Mouse (Mus musculus): ENCODE data around the gene C1qtnf4.

Gene C1qtnf4
- long read RNA-seq, experiment 1, partial matches to known transcripts, result 6 of 6 reads
- long read RNA-seq, experiment 1, other reads (novel, unspliced or antisense), result 0 of 6 reads
- long read RNA-seq, experiment 2, partial matches to known transcripts, result 0 of 8 reads
- long read RNA-seq, experiment 2, other reads (novel, unspliced or antisense), result 8 of 8 reads

DNA sequence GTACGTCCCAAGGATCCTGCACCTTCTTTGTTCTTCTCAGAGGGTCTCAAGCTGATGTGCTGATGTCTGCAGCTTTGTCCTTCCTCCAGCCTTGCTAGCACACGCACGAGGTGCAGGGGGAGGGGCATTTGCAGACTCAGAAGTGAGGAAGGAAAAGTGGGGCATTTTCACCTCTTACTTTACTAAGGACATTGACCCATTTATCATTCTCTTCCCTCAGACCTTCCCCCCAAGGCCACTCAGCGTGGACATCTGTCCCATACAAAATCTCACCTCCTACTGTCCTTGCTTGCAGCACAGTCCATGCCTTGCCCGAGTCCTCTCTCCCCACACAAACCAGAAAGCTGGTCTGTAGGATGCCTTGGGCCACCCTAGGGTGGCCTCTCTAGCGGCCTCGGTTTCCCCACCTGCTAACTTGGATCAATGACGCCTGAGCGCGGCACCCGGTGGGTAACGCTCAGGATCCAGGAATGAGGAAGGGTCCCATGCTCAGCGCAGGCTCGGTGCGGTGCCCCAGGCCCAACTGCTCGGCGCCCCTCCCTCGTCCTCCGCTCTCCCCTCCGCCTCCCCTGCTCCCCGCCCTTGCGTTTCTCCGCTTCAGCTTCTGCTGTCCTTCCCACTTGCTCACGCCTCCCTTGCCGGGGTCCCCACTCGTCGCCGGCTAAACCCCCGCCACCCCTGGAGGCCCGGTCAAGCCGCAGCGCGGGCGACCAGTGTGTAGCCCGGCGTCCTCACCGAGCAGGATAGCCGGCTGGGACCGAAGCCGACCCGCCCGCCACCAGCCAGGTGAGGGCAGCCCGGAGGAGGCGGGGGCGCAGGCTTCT is at the start of gene C1qtnf4:
C1qtnf4 (plus strand) TSS at position 643 of the 824 bp plus-strand sequence.
- intact Hi-C loops (cut with DNase I), result no loop called here

DNA sequence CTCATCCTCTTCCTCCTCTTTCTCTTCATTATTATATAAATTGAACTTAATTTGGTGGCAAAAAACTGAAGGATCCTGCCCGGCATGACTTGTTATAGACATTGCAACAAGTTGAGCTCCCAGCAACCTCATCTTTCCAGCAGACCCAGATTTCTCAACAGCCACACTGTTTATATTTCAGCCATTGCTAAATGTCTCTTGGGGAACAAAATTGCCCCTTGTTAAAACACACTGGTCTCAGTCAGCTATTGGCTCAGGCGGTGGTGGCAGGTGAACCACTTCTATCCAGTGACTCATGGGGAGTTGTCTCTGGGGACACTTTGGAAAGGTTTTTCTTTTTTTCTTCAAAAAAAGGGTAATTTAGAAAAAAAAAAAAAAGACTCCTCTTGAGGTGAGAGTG is 47.0 kb upstream of the C1qtnf4 start:
- intact Hi-C loops (cut with DNase I), result no loop called here

DNA sequence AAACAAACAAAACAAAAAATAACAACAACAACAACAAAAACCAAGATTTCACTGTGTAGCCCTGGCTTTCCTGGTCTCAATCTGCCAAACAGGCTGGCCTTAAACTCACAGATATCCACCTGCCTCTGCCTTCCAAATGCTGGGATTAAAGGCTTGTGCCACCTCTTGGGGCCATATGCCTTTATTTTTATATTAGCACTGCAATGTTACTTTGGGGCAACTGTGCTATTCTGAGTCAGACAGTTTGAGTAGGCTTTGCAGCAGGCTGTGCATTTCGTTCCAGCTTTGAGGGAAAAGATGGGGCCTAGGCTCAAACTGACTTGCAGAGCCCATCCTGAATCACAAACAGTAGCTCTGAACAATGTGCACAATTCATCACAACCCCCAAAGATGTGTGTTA is 42.0 kb upstream of the C1qtnf4 start:
- intact Hi-C loops (cut with DNase I), result no loop called here

DNA sequence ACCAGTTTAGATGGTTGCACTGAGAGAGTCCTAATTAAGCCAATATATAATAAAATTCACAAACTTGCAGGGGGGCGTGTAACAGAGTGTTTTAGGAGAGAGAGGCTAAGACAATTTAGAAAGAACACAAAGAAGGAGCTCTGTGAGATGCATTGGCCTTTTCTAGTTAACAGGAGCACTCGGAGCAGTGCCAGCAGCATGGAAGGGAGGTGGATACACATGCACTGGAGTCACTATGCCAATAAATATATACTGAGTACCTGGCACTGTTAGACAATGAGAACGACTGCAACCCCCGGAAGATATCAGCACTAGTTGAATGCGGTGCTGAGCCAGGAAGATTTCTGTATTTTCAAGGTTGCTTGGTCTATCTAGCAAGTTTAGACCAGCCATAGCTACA is 41.4 kb upstream of the C1qtnf4 start:
- intact Hi-C loops (cut with DNase I), result no loop called here

DNA sequence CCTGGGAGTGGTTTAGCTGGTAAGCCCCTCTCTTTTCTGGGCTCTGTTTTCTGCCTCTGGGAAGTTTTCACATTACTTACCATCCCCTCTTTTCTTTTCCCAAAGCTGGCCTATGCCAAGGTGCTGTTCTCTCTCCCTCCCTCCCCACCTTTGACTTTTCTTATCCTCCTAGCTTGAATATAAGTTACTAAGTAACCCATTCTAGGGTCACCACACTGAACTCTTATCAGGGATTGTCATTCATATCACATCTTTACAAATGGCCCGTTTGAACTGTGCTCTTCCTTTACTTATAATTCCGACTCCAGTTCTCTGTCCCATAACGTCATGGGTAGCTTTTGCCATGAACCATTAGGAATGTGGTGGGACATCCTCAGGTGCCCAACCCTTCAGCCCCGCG is 40.4 kb upstream of the C1qtnf4 start:
- intact Hi-C loops (cut with DNase I), result no loop called here

DNA sequence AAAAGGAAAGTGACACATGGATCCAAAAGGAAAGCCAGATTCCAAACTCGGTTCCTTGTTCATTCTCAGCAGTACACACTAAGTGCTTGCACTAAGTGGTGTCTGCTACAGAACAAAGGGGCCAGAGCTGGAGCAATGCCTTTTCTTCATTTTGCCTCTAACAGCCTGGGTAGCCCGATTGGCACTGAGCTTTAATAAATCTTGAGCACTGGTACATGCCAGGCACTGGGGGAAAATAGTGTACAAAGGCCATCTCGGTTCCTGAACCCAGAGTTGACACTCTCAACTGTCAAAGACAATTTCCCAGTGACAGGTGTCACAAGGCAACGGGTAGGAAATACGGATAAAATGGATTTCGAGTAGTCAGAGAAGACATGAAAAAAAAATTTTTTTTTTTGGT is 39.5 kb upstream of the C1qtnf4 start:
- intact Hi-C loops (cut with DNase I), result no loop called here

DNA sequence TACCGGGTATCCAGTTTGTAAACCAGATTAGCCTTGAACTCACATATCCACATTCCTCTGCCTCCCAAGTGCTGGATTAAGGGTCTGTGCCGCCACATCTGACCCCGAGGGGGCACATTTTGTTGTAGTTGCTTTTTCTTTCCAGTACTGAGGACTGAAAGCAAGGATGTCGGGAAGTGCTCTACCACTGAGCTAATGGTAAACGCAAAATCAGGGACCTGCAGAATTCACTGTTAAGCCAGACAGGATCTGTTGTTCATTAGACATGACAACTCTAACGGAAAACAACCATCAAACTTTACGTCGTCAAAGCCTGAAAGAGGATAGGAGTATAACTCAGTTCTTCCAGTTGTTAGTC is 39.1 kb upstream of the C1qtnf4 start:
- intact Hi-C loops (cut with DNase I), result no loop called here

DNA sequence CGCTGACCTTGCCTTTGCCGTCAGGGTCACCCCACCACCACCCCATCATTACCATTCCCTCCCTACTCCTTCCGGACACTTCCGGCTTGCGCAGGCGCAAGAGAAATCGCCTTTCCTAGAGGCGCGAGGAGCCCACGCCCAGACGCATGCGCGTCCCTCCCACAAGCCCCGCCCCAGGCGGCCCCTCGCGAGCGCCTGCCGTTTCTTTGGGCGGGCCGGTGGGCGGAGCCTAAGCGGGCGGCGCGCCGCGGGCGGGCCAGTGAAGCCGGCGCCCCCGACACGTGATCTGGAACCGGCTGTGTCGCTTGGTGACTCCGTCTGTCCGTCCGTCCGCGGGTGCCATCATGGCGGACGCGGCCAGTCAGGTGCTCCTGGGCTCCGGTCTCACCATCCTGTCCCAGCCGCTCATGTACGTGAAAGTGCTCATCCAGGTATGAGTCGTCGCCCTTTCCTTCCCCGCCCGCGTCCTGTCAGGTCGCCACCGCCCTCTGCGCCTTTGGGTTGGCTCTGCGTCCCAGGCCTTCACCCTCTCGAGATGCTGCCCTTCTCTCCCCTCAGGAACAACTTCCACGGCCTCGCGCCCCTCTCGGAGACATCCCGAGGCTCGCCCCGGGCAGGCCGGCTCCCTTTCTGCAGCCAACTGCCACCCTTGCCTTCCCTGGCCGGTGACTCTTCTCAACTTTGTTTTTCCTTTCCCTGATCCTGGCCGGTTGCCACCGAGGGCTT is 38.5 kb upstream of the C1qtnf4 start, which contains the start of gene Mtch2:
Mtch2 (plus strand) TSS at position 201 of the 726 bp plus-strand sequence.
- intact Hi-C loops (cut with DNase I), result no loop called here

DNA sequence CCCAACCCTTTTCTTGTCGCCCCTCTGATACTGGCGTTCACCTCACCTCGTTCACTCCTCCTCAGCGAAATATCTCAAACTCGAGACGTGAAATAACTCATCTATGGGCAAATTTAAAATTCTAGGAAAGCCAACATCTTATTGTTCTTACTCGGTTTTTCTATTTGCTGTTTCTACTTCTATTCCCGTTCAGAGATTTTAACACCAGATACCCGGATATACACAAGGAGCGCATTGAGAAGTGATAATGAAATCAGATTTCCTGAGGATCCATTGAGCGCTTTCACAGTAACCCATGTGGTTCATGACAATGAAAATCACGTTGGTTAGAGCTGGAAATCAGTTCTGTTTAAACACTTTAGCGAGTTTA is 38.0 kb upstream of the C1qtnf4 start:
- intact Hi-C loops (cut with DNase I), result no loop called here

DNA sequence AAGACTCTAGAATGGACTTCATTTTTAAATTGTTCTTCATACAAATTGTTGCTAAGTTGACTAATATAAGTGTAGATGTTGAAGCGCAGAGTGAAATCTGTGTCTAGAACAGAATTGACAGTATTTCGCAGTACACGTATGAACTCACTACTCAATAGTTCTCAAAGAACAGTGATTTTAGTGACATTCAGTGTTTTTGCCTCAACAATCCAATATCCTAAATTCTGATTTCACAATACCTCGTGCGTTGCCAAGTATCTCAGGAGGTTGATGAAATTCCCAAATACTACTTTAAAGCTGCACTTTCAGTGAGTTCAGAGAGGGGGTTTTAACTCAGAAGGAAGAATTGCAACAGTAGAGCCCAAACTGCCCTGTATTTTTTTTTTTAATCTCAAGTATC is 37.3 kb upstream of the C1qtnf4 start:
- intact Hi-C loops (cut with DNase I), result no loop called here

DNA sequence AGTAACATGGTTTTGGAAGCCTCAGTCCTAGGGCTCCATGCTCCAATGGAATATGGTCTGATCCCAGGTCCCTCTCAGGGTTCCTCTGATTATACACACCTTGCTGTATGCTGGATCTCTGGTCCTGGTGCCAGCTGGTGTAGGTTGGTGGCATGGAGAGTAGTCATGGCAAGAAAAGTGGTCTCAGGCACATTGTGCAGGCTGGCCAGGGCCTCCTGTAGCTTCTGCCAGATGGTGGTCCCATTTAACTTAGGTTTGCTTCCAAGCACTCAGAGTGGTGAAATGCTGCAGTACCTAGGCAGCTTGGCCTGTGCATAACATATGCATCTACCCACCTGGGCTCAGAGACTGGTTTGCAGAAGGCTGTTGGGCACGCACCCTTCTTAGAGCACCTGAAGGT is 35.3 kb upstream of the C1qtnf4 start:
- intact Hi-C loops (cut with DNase I), result no loop called here

DNA sequence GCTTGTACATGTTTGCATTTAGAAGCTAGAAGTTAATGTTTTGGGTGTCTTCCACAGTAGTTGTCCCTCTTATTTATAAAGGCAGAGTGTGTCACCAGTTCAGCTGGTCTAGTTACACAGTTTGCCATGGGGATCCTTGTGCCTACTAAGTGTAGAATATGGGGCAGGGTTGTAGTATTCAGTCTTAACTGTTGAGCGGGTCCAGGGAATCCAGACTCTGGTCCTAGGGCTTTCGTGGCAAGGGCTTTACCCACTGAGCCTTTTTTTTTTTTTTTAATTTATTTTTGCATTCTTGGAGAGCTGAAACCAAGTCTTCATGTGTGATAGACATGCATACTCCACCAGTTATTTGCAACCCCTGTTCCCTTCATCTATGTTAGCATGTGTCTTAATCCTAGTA is 24.2 kb upstream of the C1qtnf4 start:
- intact Hi-C loops (cut with DNase I), result no loop called here

DNA sequence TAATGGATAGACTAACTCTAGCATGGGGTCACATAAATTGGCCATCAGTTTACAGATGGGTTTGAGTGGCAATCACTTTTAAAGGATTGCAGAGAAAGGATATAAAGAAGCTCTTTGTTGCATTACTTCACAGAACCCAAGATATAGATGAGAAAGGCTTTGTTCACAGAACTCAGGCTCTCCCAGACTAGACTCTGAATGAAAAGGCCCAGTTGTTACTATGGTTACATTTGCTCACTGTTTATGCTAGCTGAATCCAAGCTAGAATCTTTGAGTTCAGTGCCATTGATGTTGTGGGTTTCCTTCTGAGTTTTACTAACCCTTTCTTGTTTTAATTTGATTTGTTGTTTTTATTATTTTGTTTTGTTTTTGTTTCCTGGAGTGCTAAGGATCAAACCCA is 21.5 kb upstream of the C1qtnf4 start:
- intact Hi-C loops (cut with DNase I), result no loop called here

DNA sequence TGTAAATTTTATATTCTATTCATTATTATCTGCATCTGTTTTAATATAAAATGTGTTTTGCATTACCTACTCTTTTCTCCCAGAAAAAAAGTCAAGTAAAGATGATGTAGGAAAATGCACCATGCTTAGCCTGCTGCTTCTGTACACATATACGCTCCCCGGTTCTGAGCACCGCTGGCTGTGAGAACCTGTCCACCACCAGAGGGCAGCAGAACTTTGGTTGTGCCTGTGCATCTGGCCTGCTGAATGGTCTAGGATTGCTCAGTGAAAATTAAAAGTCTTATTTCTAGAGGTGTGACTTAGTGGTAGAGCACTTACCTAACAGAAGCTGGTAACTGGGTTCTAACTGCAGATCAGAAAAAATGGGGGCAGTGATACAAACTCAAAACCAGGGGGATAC is 19.1 kb upstream of the C1qtnf4 start:
- intact Hi-C loops (cut with DNase I), result loop anchor here (5.0 kb wide), 1 partner anchor 196 kb away; no protein-coding TSS in a partner anchor

DNA sequence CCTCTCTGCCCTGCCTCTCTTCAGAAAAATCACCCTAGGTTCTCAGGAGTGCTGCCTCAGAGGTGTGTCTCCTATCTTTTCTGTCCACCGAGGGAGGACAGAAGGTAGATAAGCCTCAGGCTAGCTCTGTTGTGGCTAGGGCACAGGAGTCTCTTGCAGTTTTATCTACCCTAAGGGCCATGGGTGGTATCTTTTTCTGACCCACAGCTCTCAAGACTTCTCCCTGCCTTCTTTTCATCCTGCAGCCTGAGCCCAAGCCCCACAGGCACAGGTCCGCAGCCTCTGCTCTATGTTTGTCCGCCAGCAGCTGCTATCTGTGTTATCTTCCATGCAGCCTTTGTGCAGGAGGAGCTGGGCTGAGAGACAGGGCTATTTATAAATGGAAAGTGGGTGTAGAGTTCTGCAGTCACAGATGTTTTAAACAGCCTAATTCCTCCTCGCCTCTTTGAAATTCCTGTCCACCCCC is 15.5 kb upstream of the C1qtnf4 start:
- intact Hi-C loops (cut with DNase I), result no loop called here

DNA sequence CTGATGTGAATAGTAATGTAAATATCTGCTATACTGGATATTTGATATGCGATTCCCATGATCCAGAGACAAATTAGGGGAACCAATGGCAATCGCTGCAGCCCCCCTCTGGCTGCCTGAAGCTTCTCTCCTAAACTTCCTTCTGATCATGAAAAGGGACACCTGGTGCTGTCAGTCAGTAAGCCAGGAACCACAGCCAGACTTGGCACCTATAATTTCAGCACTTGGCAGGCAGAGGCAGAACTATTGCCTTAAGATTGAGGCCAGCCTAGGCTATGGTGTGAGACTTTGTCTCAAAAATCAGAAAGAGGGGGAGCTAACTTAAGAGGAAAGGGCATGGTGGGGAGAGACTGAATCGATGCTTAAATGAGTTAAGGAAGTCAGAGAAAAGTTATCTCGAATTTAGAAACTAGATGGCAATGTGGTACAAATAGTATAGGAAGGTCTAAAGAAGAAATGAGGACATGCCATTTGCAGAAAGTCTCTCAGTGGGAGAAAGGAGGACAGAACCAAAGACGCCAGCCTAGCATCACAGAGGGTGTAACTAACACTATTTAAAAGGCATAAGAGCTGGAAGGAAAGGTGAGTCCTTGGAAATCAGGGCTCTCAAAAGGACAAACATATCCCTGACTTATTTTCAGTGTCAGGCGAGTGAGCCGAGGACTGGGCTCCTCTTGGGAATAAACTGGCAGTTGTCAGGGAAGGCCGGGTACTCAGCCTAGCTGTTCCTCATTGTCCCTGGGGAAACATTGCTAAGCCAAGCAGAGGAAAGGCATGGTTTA is 14.3 kb upstream of the C1qtnf4 start:
- intact Hi-C loops (cut with DNase I), result no loop called here

DNA sequence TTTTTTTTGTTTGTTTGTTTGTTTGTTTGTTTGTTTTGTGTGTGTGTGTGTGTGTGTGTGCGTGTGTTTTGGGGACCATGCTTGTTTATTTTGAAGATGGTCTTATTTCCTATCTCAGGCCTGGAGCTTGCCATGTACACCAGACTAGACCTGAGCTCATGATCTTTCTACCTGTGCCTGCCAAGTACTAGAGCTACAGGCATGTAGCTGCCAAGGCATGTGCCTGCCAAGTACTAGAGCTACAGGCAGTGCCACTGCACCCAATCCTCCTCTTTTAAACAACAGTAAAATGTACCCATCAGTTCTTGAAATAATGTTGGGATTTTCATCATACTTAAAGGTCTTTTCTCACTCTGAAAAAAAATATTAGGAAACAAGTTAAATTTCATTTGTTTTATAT is 11.6 kb upstream of the C1qtnf4 start:
- intact Hi-C loops (cut with DNase I), result no loop called here

DNA sequence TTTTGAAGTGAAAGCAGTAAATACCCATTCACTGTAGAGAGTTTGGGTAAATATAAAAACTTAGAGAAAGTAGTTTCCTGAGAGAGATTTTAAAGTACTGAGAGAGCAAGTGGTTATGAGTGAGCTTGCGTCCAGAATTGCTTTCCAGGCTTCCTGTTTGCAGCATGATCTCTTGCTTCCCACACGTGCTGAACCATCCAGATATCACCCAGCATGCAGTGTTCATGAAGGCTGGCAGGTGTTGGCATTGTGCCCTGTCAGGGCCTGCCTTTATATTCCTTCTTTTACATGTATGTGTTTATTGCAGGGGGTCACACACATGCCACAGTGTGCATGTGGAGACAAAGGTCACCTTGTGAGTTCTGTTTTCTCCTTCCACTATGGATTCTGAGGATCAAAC is 10.4 kb upstream of the C1qtnf4 start:
- intact Hi-C loops (cut with DNase I), result no loop called here

DNA sequence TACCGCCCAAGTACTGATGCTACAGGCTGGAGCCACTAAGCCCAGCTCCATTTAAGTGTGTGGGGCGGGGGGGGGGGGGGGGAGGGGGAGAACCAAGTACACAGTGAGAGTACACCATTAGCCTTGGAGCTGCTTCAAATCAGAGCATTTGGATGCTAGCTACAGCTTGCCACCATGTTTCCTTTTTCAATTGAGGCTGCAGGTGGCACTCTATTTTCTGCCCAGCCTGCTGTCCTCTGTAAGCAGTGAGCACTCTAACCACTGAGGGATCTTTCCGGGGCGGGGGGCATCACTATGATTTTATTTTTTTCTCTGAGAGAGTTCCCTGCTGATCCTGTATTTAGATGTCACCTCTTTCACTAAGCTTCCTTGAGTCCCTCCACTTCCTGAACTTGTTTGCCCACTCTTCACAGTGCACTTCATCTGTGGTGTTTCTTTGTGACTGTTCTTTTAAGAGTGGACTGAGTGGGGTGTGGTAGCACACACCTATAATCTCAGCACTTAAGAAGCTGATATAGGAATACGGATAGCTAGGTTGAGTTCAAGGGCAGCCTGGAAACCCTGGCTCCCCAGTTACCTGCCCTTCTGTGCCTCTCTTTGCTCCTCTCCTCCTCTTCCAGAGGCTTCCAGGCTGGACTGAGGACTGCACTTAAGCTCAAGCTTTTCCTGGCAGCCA is 7.9 kb upstream of the C1qtnf4 start:
- intact Hi-C loops (cut with DNase I), result no loop called here

DNA sequence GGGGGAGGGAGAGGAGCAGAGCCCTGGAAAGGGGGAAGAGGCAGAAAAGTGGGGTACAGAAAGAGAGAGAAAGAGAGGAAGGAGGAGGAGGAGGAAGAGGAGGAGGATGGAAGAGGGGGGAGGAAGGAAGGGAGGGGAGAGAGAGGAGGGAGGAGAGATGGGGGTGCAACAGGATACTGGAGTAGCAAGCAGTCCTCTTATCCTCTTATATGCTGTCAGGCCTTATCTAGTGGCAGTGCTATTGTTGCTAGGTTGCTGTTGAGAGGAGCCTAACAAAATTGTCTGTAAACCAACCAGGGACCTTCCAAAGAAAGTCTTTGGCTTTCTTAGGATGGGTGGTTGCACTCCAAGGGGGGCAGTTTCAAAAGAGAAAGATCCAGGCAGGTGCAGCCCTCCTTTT is 6.2 kb upstream of the C1qtnf4 start:
- intact Hi-C loops (cut with DNase I), result no loop called here
